Comparison of ENCODE assay signal across 23 mouse cellular contexts in genomic region chr14:9815963-9816362, GRCm38 (mm10).
DNase-seq lines count a peak whose midpoint lies in the region; ATAC-seq lines count a peak whose summit lies in the region.
"Had no signal": no experiment of that assay in that cellular context is flagged by ENCODE, and none has a peak within 500 bp of the region (broad histone marks: within the 10 kb centered on the region; RNA-seq: fewer than 3 reads in every experiment).

No protein-coding gene starts in this region.

- H3K9ac ChIP-seq in limb, embryonic 11.5 days (ENCODE audit: low read length), result no peak overlapping the region
- no peak overlapping the region for H3K9ac ChIP-seq in embryonic facial prominence, embryonic 14.5 days (ENCODE audit: low read depth, low read length)
- H3K9ac ChIP-seq: forebrain, embryonic 13.5 days; forebrain, postnatal 0 days; heart, embryonic 13.5 days; hindbrain, embryonic 15.5 days had no signal

- H3K4me1 ChIP-seq in limb, embryonic 11.5 days (ENCODE audit: control insufficient read depth, insufficient read depth, low read length), result 0 out of 2 replicates have a peak, but pooled peaks cover 3% of the 10 kb centered on the region
- peaks cover 25% of the 10 kb centered on the region for H3K4me1 ChIP-seq in limb, embryonic 10.5 days
- peaks cover 16% of the 10 kb centered on the region for H3K4me1 ChIP-seq in embryonic facial prominence, embryonic 10.5 days
- H3K4me1 ChIP-seq in embryonic facial prominence, embryonic 14.5 days (ENCODE audit: control insufficient read depth, insufficient read depth, low read length), result peaks cover 18% of the 10 kb centered on the region; the same call in 1 of the 2 replicates
- no peaks in the 10 kb centered on the region for H3K4me1 ChIP-seq in forebrain, embryonic 10.5 days

- peak; percentile 22 for DNase-seq in limb, embryonic 11.5 days (ENCODE audit: low spot score)
- DNase-seq in limb, embryonic 10.5 days (ENCODE audit: low spot score), result no peak
- peak; percentile 45 for DNase-seq in embryonic facial prominence, embryonic 10.5 days (ENCODE audit: low spot score)
- peak; percentile 80 for DNase-seq in embryonic facial prominence, embryonic 14.5 days (ENCODE audit: low spot score)
- DNase-seq in cerebellum, postnatal 14 days, result no peak
- DNase-seq in right cerebral cortex, adult 2 months (ENCODE audit: low spot score in 2 of 2), result no peak
- DNase-seq in forebrain, embryonic 10.5 days (ENCODE audit: extremely low spot score, low spot score), result no peak
- DNase-seq: adrenal gland, postnatal 14 days; B cell, adult 2 months; cerebellum, adult 11-12 months; cerebellum, adult 9-10 months; forebrain, postnatal 0 days; gastrocnemius, adult 2 months; gastrocnemius, postnatal 25 days; heart, postnatal 36 days had no signal

- H3K4me3 ChIP-seq in limb, embryonic 11.5 days (ENCODE audit: low read depth, low read length), result no peak overlapping the region
- no peak overlapping the region for H3K4me3 ChIP-seq in limb, embryonic 10.5 days
- H3K4me3 ChIP-seq in embryonic facial prominence, embryonic 10.5 days, result no peak overlapping the region
- no peak overlapping the region for H3K4me3 ChIP-seq in embryonic facial prominence, embryonic 14.5 days (ENCODE audit: low read depth, low read length)
- no peak overlapping the region for H3K4me3 ChIP-seq in forebrain, embryonic 10.5 days
- H3K4me3 ChIP-seq: forebrain, embryonic 13.5 days; gastrocnemius, adult 2 months; heart, embryonic 13.5 days; hindbrain, embryonic 15.5 days had no signal

- 50% methylated on average over 4 of the region's 4 CpGs for WGBS in limb, embryonic 11.5 days
- WGBS in limb, embryonic 10.5 days, result 70% methylated on average over 4 of the region's 4 CpGs
- WGBS in embryonic facial prominence, embryonic 10.5 days, result 54% methylated on average over 4 of the region's 4 CpGs
- 32% methylated on average over 4 of the region's 4 CpGs for WGBS in embryonic facial prominence, embryonic 14.5 days
- WGBS in forebrain, embryonic 10.5 days, result 83% methylated on average over 4 of the region's 4 CpGs

- H3K27me3 ChIP-seq in limb, embryonic 11.5 days (ENCODE audit: control insufficient read depth, insufficient read depth, low read length), result no peaks in the 10 kb centered on the region
- H3K27me3 ChIP-seq in limb, embryonic 10.5 days (ENCODE audit: low read depth, poor library complexity, severe bottlenecking), result no peaks in the 10 kb centered on the region
- H3K27me3 ChIP-seq in embryonic facial prominence, embryonic 10.5 days (replicated peaks; ENCODE audit: low read depth, poor library complexity, severe bottlenecking), result no peaks in the 10 kb centered on the region
- no peaks in the 10 kb centered on the region for H3K27me3 ChIP-seq in embryonic facial prominence, embryonic 14.5 days (replicated peaks; ENCODE audit: control insufficient read depth, insufficient read depth, low read length)
- no peaks in the 10 kb centered on the region for H3K27me3 ChIP-seq in forebrain, embryonic 10.5 days (ENCODE audit: poor library complexity, severe bottlenecking)
- H3K27me3 ChIP-seq: forebrain, embryonic 13.5 days; heart, embryonic 13.5 days; hindbrain, embryonic 15.5 days; Patski had no signal

- H3K9me3 ChIP-seq in limb, embryonic 11.5 days (ENCODE audit: control insufficient read depth, low read length), result no peaks in the 10 kb centered on the region
- no peaks in the 10 kb centered on the region for H3K9me3 ChIP-seq in limb, embryonic 10.5 days (replicated peaks)
- no peaks in the 10 kb centered on the region for H3K9me3 ChIP-seq in embryonic facial prominence, embryonic 10.5 days
- no peaks in the 10 kb centered on the region for H3K9me3 ChIP-seq in embryonic facial prominence, embryonic 14.5 days (ENCODE audit: control insufficient read depth, low read length)
- H3K9me3 ChIP-seq in forebrain, embryonic 10.5 days, result no peaks in the 10 kb centered on the region
- H3K9me3 ChIP-seq: forebrain, embryonic 13.5 days; G1E; heart, embryonic 13.5 days; hindbrain, embryonic 15.5 days had no signal

- H3K36me3 ChIP-seq in limb, embryonic 11.5 days (ENCODE audit: control insufficient read depth, insufficient read depth, low read length), result no peaks in the 10 kb centered on the region
- no peaks in the 10 kb centered on the region for H3K36me3 ChIP-seq in limb, embryonic 10.5 days
- no peaks in the 10 kb centered on the region for H3K36me3 ChIP-seq in embryonic facial prominence, embryonic 10.5 days (replicated peaks)
- H3K36me3 ChIP-seq in embryonic facial prominence, embryonic 14.5 days (ENCODE audit: control insufficient read depth, insufficient read depth, low read length), result no peaks in the 10 kb centered on the region
- no peaks in the 10 kb centered on the region for H3K36me3 ChIP-seq in forebrain, embryonic 10.5 days (replicated peaks)
- H3K36me3 ChIP-seq: G1E; heart, embryonic 13.5 days; hindbrain, embryonic 15.5 days had no signal

- no peak overlapping the region for H3K27ac ChIP-seq in limb, embryonic 11.5 days (replicated peaks; ENCODE audit: low read depth, low read length)
- H3K27ac ChIP-seq in limb, embryonic 10.5 days, result no peak overlapping the region
- H3K27ac ChIP-seq in embryonic facial prominence, embryonic 10.5 days (replicated peaks), result no peak overlapping the region
- H3K27ac ChIP-seq in embryonic facial prominence, embryonic 14.5 days (replicated peaks; ENCODE audit: low read depth, low read length), result no peak overlapping the region
- H3K27ac ChIP-seq in forebrain, embryonic 10.5 days, result no peak overlapping the region
- H3K27ac ChIP-seq: forebrain, embryonic 13.5 days; gastrocnemius, adult 2 months; heart, embryonic 13.5 days; hindbrain, embryonic 15.5 days had no signal

- ATAC-seq in limb, embryonic 11.5 days (ENCODE audit: insufficient number of reproducible peaks, low FRiP score, low TSS enrichment, low read depth), result no peak
- 0 out of 2 replicates have a peak, but pooled peaks have one; percentile 65 for ATAC-seq in embryonic facial prominence, embryonic 14.5 days (ENCODE audit: low read depth)
- ATAC-seq: activated CD4-positive, CD25-positive, alpha-beta regulatory T cell, adult 4 months; CD4-positive, CD25-positive, alpha-beta regulatory T cell, adult 4 months; forebrain, embryonic 13.5 days; forebrain, postnatal 0 days; intestine, embryonic 16.5 days; Patski had no signal

- no peak overlapping the region for H3K4me2 ChIP-seq in limb, embryonic 11.5 days (ENCODE audit: low read depth, severe bottlenecking)
- H3K4me2 ChIP-seq in embryonic facial prominence, embryonic 14.5 days (ENCODE audit: low read depth, low read length), result no peak overlapping the region
- H3K4me2 ChIP-seq: forebrain, embryonic 13.5 days; heart, embryonic 13.5 days; hindbrain, embryonic 15.5 days had no signal

Comparison
In these comparisons a context has a peak if more than half of its experiments do, and no peak if none do; other contexts are left out.
1. DNase-seq: peak in limb, embryonic 11.5 days (single experiment), embryonic facial prominence, embryonic 10.5 days (single experiment) and embryonic facial prominence, embryonic 14.5 days (single experiment); none in limb, embryonic 10.5 days (single experiment), cerebellum, postnatal 14 days (0 of 2), right cerebral cortex, adult 2 months (0 of 2) and forebrain, embryonic 10.5 days (single experiment).